Mouse (Mus musculus) C2C12 (cell line): ENCODE results near the gene Foxred2. TPM values are rescaled to one million over a fixed set of nuclear protein-coding genes. Genes with fewer than 3 reads are reported as not detected.

Experiments
- H3K27me3 ChIP-seq: one replicate; pipeline ENCODE4 v1.6.1; 2011; ENCODE audit not compliant: control insufficient read depth, insufficient read depth, insufficient read length
- H3K36me3 ChIP-seq: one replicate; pipeline ENCODE4 v1.6.1; 2011; ENCODE audit not compliant: control insufficient read depth, insufficient read depth
- H3K4me3 ChIP-seq: one replicate; pipeline ENCODE4 v1.5.1; 2011; ENCODE audit warnings: mild to moderate bottlenecking, control low read depth; ENCODE audit not compliant: poor library complexity, insufficient read depth, severe bottlenecking
- H3K79me2 ChIP-seq: one replicate; pipeline ENCODE4 v1.6.1; 2011; ENCODE audit not compliant: control insufficient read depth, insufficient read depth
- H3K79me3 ChIP-seq: one replicate; pipeline ENCODE4 v1.6.1; 2011; ENCODE audit warnings: low read depth, control low read depth
- H3ac ChIP-seq: one replicate; pipeline ENCODE3; 2011; ENCODE audit warnings: low read depth; ENCODE audit not compliant: control insufficient read depth, insufficient read length
- CEBPB ChIP-seq: IDR thresholded peaks from one replicate; pipeline ENCODE4 v1.6.1; 2011; ENCODE audit warnings: low read depth, mild to moderate bottlenecking, control low read depth, moderate library complexity
- CTCF ChIP-seq: IDR thresholded peaks from one replicate; pipeline ENCODE4 v1.5.1; 2011; ENCODE audit not compliant: control insufficient read depth, insufficient read depth, insufficient read length
- FOSL1 ChIP-seq: IDR thresholded peaks from one replicate; pipeline ENCODE4 v1.8.0; 2011; ENCODE audit warnings: mild to moderate bottlenecking, low read length; ENCODE audit not compliant: poor library complexity, insufficient read depth, severe bottlenecking
- MAX ChIP-seq: IDR thresholded peaks from one replicate; pipeline ENCODE4 v1.6.1; 2011; ENCODE audit warnings: mild to moderate bottlenecking, control low read depth
- MYOD1 ChIP-seq: IDR thresholded peaks from one replicate; pipeline ENCODE4 v1.6.1; 2011; ENCODE audit warnings: low read depth; ENCODE audit not compliant: control insufficient read depth, insufficient read length
- MYOG ChIP-seq: IDR thresholded peaks from one replicate; pipeline ENCODE4 v1.6.1; 2011; ENCODE audit not compliant: control insufficient read depth, insufficient read length; ENCODE audit errors: extremely low read depth
- USF1 ChIP-seq: IDR thresholded peaks from one replicate; pipeline ENCODE4 v1.6.1; 2011; ENCODE audit warnings: low read depth, mild to moderate bottlenecking, control low read depth, moderate library complexity
- polyA plus RNA-seq: library from polyadenylated mRNA; unstranded; fragments of >200 nt; fragmentation: generic; extraction: Trizol; gene quantifications from one replicate; pipeline ENCODE4 v1.2.1, GENCODE M21; 2012; ENCODE audit warnings: missing spikeins

The Foxred2 gene
- polyA plus RNA-seq, 1 experiment = 7.3 TPM

GRCm38 (mm10) chr15:77965117-77965528 is 8.6 kb upstream of the Foxred2 start:
- H3K79me2 ChIP-seq = peaks cover 72% of the 10 kb centered on the region
- H3K79me3 ChIP-seq = peaks cover 37% of the 10 kb centered on the region
- H3K27me3 ChIP-seq = no peaks in the 10 kb centered on the region
- no peak overlapping the region for H3ac ChIP-seq
- H3K36me3 ChIP-seq = peaks cover 96% of the 10 kb centered on the region
- TF ChIP-seq CTCF (no peak), MYOD1 (no peak), MYOG (no peak), CEBPB (no peak), FOSL1 (no peak), USF1 (no peak), MAX (no peak)
- H3K4me3 ChIP-seq = no peak overlapping the region

GRCm38 (mm10) chr15:77962447-77962846 is 5.9 kb upstream of the Foxred2 start:
- no peaks in the 10 kb centered on the region for H3K27me3 ChIP-seq
- peaks cover 10% of the 10 kb centered on the region for H3K79me3 ChIP-seq
- no peak overlapping the region for H3ac ChIP-seq
- peaks cover 45% of the 10 kb centered on the region for H3K79me2 ChIP-seq
- H3K4me3 ChIP-seq = no peak overlapping the region
- peaks cover 98% of the 10 kb centered on the region for H3K36me3 ChIP-seq
- TF ChIP-seq MYOD1 (no peak), USF1 (no peak), CEBPB (no peak)

- Histone ChIP-seq H3K79me3 (peaks cover 5% of the 10 kb centered on the region), H3K36me3 (peaks cover 80% of the 10 kb centered on the region), H3K79me2 (peaks cover 28% of the 10 kb centered on the region), H3K27me3 (no peaks in the 10 kb centered on the region), H3ac (no peak overlapping the region), H3K4me3 (no peak overlapping the region)
- no peak for TF ChIP-seq MYOG
- TF ChIP-seq CTCF = no peak
- TF ChIP-seq FOSL1 = no peak
- no peak for TF ChIP-seq USF1
- no peak for TF ChIP-seq MYOD1
- no peak for TF ChIP-seq MAX
Observed at GRCm38 (mm10) chr15:77960693-77961092, 4.2 kb upstream of the Foxred2 start.

GRCm38 (mm10) chr15:77958071-77958470 is 1.5 kb upstream of the Foxred2 start:
- no peaks in the 10 kb centered on the region for H3K79me3 ChIP-seq
- TF ChIP-seq MYOG (no peak), MYOD1 (no peak), USF1 (no peak), MAX (no peak), CEBPB (no peak), CTCF (no peak), FOSL1 (no peak)
- H3K36me3 ChIP-seq = peaks cover 54% of the 10 kb centered on the region
- H3K4me3 ChIP-seq = no peak overlapping the region
- H3K79me2 ChIP-seq = peaks cover 5% of the 10 kb centered on the region
- no peak overlapping the region for H3ac ChIP-seq
- no peaks in the 10 kb centered on the region for H3K27me3 ChIP-seq

- Histone ChIP-seq H3K79me3 (no peaks in the 10 kb centered on the region), H3K27me3 (no peaks in the 10 kb centered on the region), H3ac (no peak overlapping the region), H3K79me2 (peaks cover under 1% of the 10 kb centered on the region), H3K4me3 (no peak overlapping the region), H3K36me3 (peaks cover 49% of the 10 kb centered on the region)
- TF ChIP-seq MYOD1 = no peak
- TF ChIP-seq MAX = no peak
- no peak for TF ChIP-seq USF1
- TF ChIP-seq CEBPB = no peak
- no peak for TF ChIP-seq FOSL1
- TF ChIP-seq MYOG = no peak
Observed at GRCm38 (mm10) chr15:77957625-77958024, 1.1 kb upstream of the Foxred2 start.

DNA sequence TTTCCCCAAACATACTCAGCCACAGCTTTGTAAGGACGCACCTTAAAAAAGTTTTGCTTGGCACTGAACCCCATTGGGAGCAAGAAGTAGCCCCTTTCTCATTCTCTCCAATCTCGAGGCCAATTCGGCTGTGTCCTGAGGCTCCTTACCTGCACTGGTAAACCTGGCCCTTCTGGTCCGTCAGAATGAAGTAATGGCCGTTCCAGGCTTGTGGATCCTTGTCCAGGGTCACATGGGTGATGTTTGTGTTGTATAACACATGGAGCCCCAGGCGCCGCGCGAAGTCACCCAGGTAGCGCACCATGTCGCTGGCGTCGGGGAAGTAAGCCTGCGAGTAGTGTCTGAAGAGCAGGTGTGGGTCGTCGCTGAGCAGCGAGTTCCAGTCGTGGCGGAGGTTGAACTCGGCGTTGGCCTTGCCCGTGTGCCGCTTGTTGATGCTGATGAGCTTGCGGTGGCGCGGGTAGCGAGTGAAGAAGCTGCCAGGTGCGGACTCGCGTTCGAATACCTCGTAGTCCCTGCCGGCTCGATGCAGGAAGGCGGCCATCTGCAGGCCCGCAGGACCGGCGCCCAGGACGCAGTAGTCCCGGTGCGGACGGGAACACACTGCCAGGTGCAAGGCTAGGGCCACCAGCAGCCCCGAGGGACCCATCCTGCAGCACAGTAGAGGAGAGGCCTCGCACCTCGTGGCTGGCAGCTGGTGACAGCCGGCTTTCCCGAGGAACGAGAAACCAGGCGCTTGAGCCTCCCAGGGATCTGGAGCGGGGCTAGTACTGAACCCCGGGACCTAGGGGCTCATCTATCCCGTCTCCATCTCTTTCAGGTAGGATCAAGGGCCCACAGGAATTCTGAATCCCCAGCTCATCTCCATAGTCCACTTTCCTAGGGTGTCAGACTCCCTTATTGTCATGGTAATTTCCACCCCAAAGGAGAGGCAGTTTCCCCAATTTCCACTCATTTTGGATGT is 800 bp downstream of the Foxred2 start:
- Histone ChIP-seq H3K79me2 (no peaks in the 10 kb centered on the region), H3K79me3 (no peaks in the 10 kb centered on the region), H3K4me3 (peak overlapping the region; percentile 23), H3ac (no peak overlapping the region), H3K36me3 (peaks cover 30% of the 10 kb centered on the region), H3K27me3 (no peaks in the 10 kb centered on the region)
- TF ChIP-seq CTCF = no peak
- TF ChIP-seq MAX = no peak
- no peak for TF ChIP-seq MYOD1
- no peak for TF ChIP-seq CEBPB
- no peak for TF ChIP-seq USF1
- no peak for TF ChIP-seq MYOG
- no peak for TF ChIP-seq FOSL1
